Mouse (Mus musculus): ENCODE results near the gene Mup7. TPM values are rescaled to one million over a fixed set of nuclear protein-coding genes. Genes with fewer than 3 reads are reported as not detected.
"Not testable (repeated sequence)": the region's sequence is repeated elsewhere in the genome, so short reads cannot be mapped to it uniquely, and the experiment has no call there.

The Mup7 gene
- not detected for total RNA-seq (2021)
- long read RNA-seq = 0 reads

DNA sequence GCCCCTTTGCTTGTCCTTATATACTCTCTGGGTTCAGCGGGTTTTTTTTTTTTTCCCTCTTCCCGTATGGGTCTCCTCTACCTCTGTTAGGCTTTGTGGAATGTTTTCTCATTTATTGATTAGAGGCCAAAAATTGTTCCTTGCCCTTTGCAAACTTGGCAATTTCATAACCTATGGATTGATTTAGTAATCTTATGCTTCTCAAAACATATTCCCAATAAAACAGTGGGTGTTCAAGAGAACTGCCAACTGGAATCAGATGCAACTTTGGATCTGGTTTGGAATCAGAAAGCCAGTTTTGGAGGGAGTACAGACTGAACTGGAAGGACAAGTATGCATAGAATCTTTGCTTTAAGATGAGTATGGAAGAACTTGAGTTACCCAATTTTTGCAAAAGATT, at the start of gene Mup7:
TSS of gene Mup7 (minus strand) at position 101 of the 400 bp plus-strand sequence.
- DNase-seq (ENCODE audit: low spot score in 2 of 2) = not testable (repeated sequence)

DNA sequence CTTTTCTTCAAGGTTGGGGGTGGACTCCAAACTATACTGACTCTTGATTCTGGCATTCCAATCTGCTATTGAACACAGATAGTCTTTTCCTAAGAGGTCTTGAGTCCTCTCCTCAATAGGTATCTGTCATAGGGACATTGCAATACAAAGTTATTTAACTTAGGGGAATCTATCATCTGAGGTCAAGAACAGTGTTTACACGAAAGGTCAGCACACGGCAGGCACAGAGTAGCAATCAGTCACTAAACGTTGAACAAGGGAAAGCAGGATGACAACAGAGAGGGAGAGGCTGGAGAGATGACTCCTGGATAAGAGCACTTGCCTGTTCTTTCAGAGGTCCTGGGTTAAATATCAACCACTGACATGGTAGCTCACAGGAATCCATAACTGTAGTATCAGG, 9.6 kb upstream of the Mup7 start:
- DNase-seq (ENCODE audit: low spot score in 2 of 2) = not testable (repeated sequence)

DNA sequence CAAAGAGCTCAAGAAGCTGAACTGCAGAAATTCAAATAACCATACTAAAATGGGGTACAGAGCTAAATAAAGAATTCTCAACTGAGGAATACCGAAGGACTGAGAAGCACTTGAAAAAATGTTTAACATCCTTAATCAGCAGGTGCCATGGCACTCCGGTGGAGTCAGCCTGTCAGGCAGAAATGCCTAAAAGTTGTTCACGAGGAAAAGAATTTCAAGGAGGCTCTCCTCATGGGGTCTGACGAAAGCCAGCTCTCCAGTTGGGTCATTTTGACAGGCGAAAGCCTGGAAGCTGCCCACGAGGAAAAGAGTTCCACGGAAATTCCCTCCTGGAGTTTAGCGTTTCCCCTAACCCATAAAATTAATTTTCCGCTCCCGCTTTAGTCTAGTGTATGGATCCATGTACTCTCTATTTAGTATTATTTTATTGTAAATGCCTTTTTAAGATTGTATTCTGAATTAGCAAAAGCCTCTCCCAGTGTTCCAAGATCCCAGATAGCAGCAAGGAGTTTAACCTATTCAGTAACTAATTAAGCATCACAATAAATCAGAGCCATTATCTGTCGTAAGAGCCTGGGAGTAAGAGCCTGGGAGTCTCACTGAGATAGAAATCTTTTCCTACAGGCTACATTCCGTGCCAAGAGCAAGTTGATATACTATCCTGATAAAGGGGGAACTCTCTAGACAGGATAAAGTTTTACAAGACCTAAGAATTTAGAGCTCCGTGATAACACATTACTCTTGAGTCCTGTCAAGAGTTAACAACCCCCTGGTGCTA, 40.8 kb downstream of the Mup7 start:
- DNase-seq (ENCODE audit: low spot score in 2 of 2) = not testable (repeated sequence)

DNA sequence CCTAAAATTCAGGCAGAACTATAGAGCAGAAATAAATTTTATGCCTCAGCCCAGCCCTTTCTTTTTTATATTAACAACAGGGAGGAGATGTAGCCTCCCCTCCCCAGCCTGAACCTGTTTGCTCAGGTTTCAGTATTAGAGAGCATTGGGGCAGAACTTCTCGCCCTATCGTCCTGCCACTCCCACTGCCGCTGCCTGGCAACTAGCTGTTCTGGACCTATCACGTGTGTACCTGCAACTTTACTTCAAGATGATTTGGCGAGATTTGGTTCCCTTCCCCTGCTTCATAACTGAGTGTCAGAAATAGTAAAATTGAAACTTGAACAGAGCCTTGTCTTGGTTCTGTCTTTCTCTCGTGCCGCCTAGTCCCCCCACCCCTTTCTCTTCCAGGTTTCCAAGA, 50.1 kb downstream of the Mup7 start:
- DNase-seq (ENCODE audit: low spot score in 2 of 2) = not testable (repeated sequence)

Other genes starting within 250 kb of the Mup7 start
- not detected for gene Slc46a2, start 155.4 kb downstream of the Mup7 start, total RNA-seq (2021)
- gene Mup4, start 109.8 kb downstream of the Mup7 start, total RNA-seq (2021) = not detected
- gene Mup6, start 106.2 kb downstream of the Mup7 start, total RNA-seq (2021) = not detected
- not detected for gene Mup2, start 83.8 kb upstream of the Mup7 start, total RNA-seq (2021)
- not detected for gene Mup8, start 152.1 kb upstream of the Mup7 start, total RNA-seq (2021)

Measured in layer of hippocampus, adult 18-20 months (tissue).